9 mouse cellular contexts compared by ENCODE assay signal in genomic region chr2:168445211-168445810, GRCm38 (mm10).
DNase-seq lines count a peak whose midpoint lies in the region; ATAC-seq and TF ChIP-seq lines count a peak whose summit lies in the region.
"Had no signal": no experiment of that assay in that cellular context is flagged by ENCODE, and none has a peak within 500 bp of the region (broad histone marks: within the 10 kb centered on the region; RNA-seq: fewer than 3 reads in every experiment).

No protein-coding gene starts in this region.

- H3K9ac ChIP-seq in forebrain, embryonic 12.5 days, result no peak overlapping the region
- no peak overlapping the region for H3K9ac ChIP-seq in hindbrain, postnatal 0 days (replicated peaks; ENCODE audit: low read length)
- no peak overlapping the region for H3K9ac ChIP-seq in limb, embryonic 14.5 days (ENCODE audit: low read depth, low read length, severe bottlenecking)

- peaks cover 11% of the 10 kb centered on the region for H3K4me1 ChIP-seq in forebrain, embryonic 12.5 days
- 0 out of 2 replicates have a peak, but pooled peaks cover 3% of the 10 kb centered on the region for H3K4me1 ChIP-seq in hindbrain, postnatal 0 days (ENCODE audit: insufficient read depth, low read length)
- H3K4me1 ChIP-seq in limb, embryonic 14.5 days (ENCODE audit: control insufficient read depth, insufficient read depth, low read length), result peaks cover 8% of the 10 kb centered on the region

- no peaks in the 10 kb centered on the region for H3K36me3 ChIP-seq in forebrain, embryonic 12.5 days (replicated peaks)
- H3K36me3 ChIP-seq in hindbrain, postnatal 0 days (ENCODE audit: insufficient read depth, low read length), result no peaks in the 10 kb centered on the region
- no peaks in the 10 kb centered on the region for H3K36me3 ChIP-seq in limb, embryonic 14.5 days (ENCODE audit: control insufficient read depth, insufficient read depth, low read length)

- no peak overlapping the region for H3K4me2 ChIP-seq in forebrain, embryonic 12.5 days
- H3K4me2 ChIP-seq in hindbrain, postnatal 0 days (ENCODE audit: low read depth, low read length), result no peak overlapping the region
- no peak overlapping the region for H3K4me2 ChIP-seq in limb, embryonic 14.5 days (replicated peaks; ENCODE audit: low read depth, low read length, severe bottlenecking)

- H3K27ac ChIP-seq in forebrain, embryonic 12.5 days, result no peak overlapping the region
- H3K27ac ChIP-seq in hindbrain, postnatal 0 days, result no peak overlapping the region
- H3K27ac ChIP-seq in limb, embryonic 14.5 days (replicated peaks; ENCODE audit: low read depth, low read length), result no peak overlapping the region
- H3K27ac ChIP-seq: macrophage had no signal

- no peak for TF ChIP-seq POLR2A in limb, embryonic 14.5 days (IDR thresholded peaks at IDR 0.05; ENCODE audit: borderline replicate concordance, extremely low read depth, insufficient read depth, insufficient read length)

- peak; percentile 99 for TF ChIP-seq CTCF in hindbrain, postnatal 0 days (IDR thresholded peaks at IDR 0.05; ENCODE audit: low read depth)

- H3K4me3 ChIP-seq in forebrain, embryonic 12.5 days (replicated peaks), result no peak overlapping the region
- no peak overlapping the region for H3K4me3 ChIP-seq in hindbrain, postnatal 0 days (ENCODE audit: low read length)
- no peak overlapping the region for H3K4me3 ChIP-seq in limb, embryonic 14.5 days (replicated peaks; ENCODE audit: low read length)

- DNase-seq in heart, adult 18-20 months, result peak; percentile 26 to 73
- no peak for DNase-seq in heart, adult 11 months
- peak; percentile 86 for DNase-seq in hindbrain, postnatal 0 days (ENCODE audit: low spot score)
- peak; percentile 73 for DNase-seq in limb, embryonic 14.5 days (ENCODE audit: low spot score)
- peak; percentile 64 for DNase-seq in naive thymus-derived CD4-positive, alpha-beta T cell, adult 2 months (ENCODE audit: low read depth)
- DNase-seq in spleen, postnatal 4 days (ENCODE audit: low spot score in 2 of 2), result peak; percentile 48 to 83

- peak; percentile 61 for ATAC-seq in cerebellum, adult (ENCODE audit: insufficient number of reproducible peaks, low FRiP score, low TSS enrichment)
- ATAC-seq in forebrain, embryonic 12.5 days (ENCODE audit: low FRiP score), result peak; percentile 54
- peak; percentile 67 for ATAC-seq in hindbrain, postnatal 0 days
- ATAC-seq in limb, embryonic 14.5 days (ENCODE audit: low FRiP score, low read depth), result peak; percentile 54

- H3K9me3 ChIP-seq in forebrain, embryonic 12.5 days, result peaks cover 4% of the 10 kb centered on the region; the same call in 1 of the 2 replicates
- no peaks in the 10 kb centered on the region for H3K9me3 ChIP-seq in hindbrain, postnatal 0 days (ENCODE audit: low read length)
- 0 out of 2 replicates have a peak, but pooled peaks cover 1% of the 10 kb centered on the region for H3K9me3 ChIP-seq in limb, embryonic 14.5 days (ENCODE audit: control insufficient read depth, low read length)

- 39% methylated on average over 10 of the region's 10 CpGs for WGBS in forebrain, embryonic 12.5 days
- WGBS in hindbrain, postnatal 0 days, result 35% methylated on average over 10 of the region's 10 CpGs
- 37% methylated on average over 10 of the region's 10 CpGs for WGBS in limb, embryonic 14.5 days

- H3K27me3 ChIP-seq in forebrain, embryonic 12.5 days, result peaks cover 7% of the 10 kb centered on the region; the same call in 1 of the 2 replicates
- no peaks in the 10 kb centered on the region for H3K27me3 ChIP-seq in hindbrain, postnatal 0 days (ENCODE audit: insufficient read depth, low read length)
- no peaks in the 10 kb centered on the region for H3K27me3 ChIP-seq in limb, embryonic 14.5 days (ENCODE audit: control insufficient read depth, insufficient read depth, low read length)
